Mouse (Mus musculus): ENCODE data around the gene Cct3.
A peak's percentile ranks its signal among the peaks of the same experiment; 100 is the strongest.
"Not testable (repeated sequence)": the region's sequence is repeated elsewhere in the genome, so short reads cannot be mapped to it uniquely, and the experiment has no call there.

The Cct3 gene

GRCm38 (mm10) chr3:88296561-88297318, at the start of gene Cct3, which contains the start of gene Tsacc:
Gene Cct3, plus strand, starts transcription at chr3:88297116.
Gene Tsacc, minus strand, starts transcription at chr3:88296999.
- DNase-seq: peak; percentile 99

GRCm38 (mm10) chr3:88247666-88248065, 49.2 kb upstream of the Cct3 start:
- DNase-seq: no peak

GRCm38 (mm10) chr3:88248406-88248805, 48.5 kb upstream of the Cct3 start:
- no peak for DNase-seq

DNA sequence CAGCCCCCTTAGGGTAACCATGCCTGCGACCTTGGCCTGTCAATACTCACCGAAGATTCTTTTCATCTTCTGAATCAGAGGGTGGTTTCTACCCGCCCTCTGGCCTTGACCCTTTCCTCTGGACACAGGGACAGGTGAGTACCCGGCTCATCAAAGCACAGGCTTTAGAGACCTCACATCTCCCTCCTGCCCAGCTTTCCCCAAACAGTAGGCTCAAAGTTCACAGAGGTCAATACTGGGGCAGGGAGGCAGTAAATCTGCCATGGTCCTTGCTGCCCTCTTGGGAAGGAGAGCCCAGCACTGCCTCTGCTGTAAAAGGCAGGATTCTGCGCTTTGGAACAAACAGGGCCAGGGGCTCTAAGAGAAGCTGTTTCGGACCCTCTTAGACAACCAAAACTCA, 44.2 kb upstream of the Cct3 start:
- DNase-seq: no peak

- DNase-seq: peak; percentile 72
These were observed 42.5 kb upstream of the Cct3 start, which contains the start of gene Rhbg for GRCm38 (mm10) chr3:88254268-88254926. Gene Rhbg, minus strand, starts transcription at chr3:88254709.

- DNase-seq: no peak
These were observed 41.0 kb upstream of the Cct3 start for GRCm38 (mm10) chr3:88255950-88256349.

GRCm38 (mm10) chr3:88256382-88256781, 40.5 kb upstream of the Cct3 start:
- DNase-seq: no peak

- DNase-seq: no peak
These were observed 34.6 kb upstream of the Cct3 start for GRCm38 (mm10) chr3:88262346-88262745.

DNA sequence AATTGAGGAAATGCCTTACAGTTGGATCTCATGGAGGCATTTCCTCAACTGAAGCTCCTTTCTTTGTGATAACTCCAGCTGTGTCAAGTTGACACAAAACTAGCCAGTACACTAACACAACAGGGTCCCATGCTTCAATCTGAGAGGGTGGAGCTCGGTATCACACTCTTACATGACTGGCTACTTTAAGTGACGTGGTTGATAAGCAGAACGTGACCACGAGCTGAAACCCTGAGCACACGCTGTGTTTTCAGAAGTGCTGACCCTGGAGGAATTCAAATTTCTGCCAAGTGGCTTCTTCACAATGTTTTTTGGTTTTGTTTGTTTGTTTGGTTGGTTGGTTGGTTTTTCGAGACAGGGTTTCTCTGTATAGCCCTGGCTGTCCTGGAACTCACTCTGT, 28.9 kb upstream of the Cct3 start:
- DNase-seq: not testable (repeated sequence)

DNA sequence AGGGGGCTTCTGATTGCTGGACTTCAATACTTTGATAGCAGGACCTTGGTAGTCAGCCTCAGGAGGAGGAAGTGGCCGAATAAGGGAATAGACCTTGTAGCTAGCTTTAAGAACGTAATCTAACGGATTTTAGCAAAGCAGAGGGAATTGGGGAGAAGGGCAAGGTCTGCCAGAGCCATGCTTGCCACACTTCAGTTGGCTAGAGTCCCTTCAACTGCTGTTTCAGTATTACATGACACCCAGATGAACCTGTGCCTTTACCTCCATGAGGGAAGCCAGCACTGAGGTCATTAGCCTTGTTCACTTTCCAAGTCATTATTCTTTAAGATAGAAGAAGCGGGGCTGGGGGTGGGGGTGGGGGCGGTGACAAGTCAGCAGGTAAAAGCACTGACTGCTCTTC, 27.9 kb upstream of the Cct3 start:
- no peak for DNase-seq

- DNase-seq: not testable (repeated sequence)
These were observed 25.6 kb upstream of the Cct3 start for GRCm38 (mm10) chr3:88271298-88271697.

DNA sequence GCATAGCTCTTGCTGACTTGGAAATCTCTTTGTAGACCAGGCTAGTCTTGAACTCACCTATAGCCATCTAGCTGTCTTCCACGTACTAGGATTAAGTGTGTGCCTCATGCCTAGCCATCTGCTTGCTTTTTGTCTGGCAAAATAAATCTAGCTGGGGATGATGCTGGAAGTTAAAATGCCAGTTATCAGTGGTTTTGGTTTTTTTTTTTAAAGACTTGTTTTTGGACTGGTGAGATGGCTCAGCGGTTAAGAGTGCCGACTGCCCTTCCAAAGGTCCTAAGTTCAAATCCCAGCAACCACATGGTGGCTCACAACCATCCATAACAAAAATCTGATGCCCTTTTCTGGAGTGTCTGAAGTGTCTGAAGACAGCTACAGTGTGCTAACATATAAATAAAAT, 25.1 kb upstream of the Cct3 start:
- DNase-seq: no peak

- DNase-seq: no peak
These were observed 22.9 kb upstream of the Cct3 start for GRCm38 (mm10) chr3:88274002-88274401.

DNA sequence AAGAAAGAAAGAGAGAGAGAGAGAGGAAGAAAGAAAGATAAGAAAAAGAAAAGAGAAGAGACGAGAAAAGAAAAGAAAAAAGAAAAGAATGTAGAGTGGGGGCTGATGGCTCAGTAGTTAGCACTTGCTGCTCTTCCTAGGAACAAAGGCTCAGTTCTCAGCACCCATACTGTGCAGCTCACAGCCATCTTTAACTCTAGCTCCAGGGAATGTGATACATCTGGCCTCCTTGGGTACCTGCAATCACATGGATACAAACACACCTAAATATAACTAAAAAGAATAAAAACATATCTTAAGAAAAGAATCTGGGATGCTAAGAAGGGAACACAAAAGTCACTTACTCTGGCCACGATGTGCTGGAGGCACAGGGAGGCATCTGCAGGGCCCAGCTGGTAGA, 20.8 kb upstream of the Cct3 start:
- DNase-seq: no peak

DNA sequence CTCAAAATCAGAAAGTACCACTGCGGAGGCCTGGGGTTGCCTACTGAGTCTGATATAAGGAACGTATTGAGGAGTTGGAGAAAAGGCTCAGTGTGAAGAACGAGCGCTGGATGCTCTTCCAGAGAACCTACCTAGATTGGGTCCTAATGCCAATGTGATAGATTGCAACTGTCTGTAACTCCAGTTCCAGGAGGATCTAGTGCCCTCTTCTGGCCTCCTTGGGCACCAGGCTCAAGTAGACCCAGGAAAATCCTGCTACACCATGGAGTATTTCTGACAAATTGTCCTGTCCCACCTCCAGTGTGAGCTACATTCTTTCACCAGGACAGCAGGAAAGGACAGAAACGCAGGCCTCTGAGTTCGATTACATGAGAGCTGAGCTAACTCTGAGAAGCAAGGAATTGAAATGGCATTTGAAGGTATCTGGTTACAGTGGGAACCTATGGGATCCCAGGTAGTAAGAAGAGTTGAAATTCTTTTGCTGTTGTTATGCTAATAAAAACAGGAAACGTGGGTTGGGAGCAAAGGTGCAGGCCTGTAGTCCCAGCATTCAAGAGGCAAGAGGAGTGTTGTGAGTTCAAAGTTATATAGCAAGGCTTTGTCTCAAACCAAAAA, 20.3 kb upstream of the Cct3 start:
- peak; percentile 45 for DNase-seq

GRCm38 (mm10) chr3:88280035-88280434, 16.9 kb upstream of the Cct3 start:
- no peak for DNase-seq

- peak; percentile 68 for DNase-seq
These were observed 15.6 kb upstream of the Cct3 start for GRCm38 (mm10) chr3:88281141-88281916.

- not testable (repeated sequence) for DNase-seq
These were observed 11.9 kb upstream of the Cct3 start for GRCm38 (mm10) chr3:88284815-88285564.

- DNase-seq: not testable (repeated sequence)
These were observed 11.4 kb upstream of the Cct3 start for GRCm38 (mm10) chr3:88285565-88285895.

DNA sequence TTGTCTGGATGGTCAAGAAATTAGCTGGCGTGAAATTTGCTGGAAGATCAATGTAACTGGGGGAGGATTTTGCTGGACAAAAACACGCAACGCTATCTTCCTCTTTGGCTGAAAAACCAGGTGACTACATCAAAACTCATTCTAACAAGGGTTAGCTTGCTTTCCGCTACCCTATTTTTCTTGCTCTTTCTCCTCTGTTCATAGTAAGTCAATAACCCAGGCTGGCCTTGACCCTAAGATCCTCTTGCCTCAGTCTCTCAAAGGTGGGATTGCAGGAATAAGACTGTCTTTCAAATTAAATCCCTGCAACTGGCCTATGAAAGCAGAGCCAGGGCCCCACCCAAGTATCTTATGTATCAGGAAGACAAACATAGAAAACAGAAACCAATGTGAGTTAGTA, 9.8 kb upstream of the Cct3 start, which contains the start of gene Gm38392:
Gene Gm38392, minus strand, starts transcription at position 101 of the 400 bp plus-strand sequence.
- no peak for DNase-seq

GRCm38 (mm10) chr3:88288133-88288713, 8.7 kb upstream of the Cct3 start:
- DNase-seq: peak; percentile 39

GRCm38 (mm10) chr3:88291970-88292369, 4.9 kb upstream of the Cct3 start:
- peak; percentile 27 for DNase-seq
